Mouse (Mus musculus) spleen, embryonic (tissue): ENCODE measurements around the gene Npcd.

ENCODE experiments used
- CTCF ChIA-PET: fragments of 350-600 bp; sonication (Branson Sonifier 250); formaldehyde crosslinking; loops from one replicate; lab custom pipeline; 2022; lab: Charles Lee

Npcd gene

GRCm38 (mm10) chr15:79770629-79771240 lies 63.3 kb downstream of the Npcd start:
- CTCF ChIA-PET = no interaction called here

GRCm38 (mm10) chr15:79768302-79768701 lies 65.7 kb downstream of the Npcd start:
- CTCF ChIA-PET = interaction anchor here (0.6 kb wide), 1 partner anchor 125 kb away, joined by 3 read pairs; no protein-coding TSS in a partner anchor

GRCm38 (mm10) chr15:79767327-79767961 lies 66.6 kb downstream of the Npcd start:
- CTCF ChIA-PET = no interaction called here

DNA sequence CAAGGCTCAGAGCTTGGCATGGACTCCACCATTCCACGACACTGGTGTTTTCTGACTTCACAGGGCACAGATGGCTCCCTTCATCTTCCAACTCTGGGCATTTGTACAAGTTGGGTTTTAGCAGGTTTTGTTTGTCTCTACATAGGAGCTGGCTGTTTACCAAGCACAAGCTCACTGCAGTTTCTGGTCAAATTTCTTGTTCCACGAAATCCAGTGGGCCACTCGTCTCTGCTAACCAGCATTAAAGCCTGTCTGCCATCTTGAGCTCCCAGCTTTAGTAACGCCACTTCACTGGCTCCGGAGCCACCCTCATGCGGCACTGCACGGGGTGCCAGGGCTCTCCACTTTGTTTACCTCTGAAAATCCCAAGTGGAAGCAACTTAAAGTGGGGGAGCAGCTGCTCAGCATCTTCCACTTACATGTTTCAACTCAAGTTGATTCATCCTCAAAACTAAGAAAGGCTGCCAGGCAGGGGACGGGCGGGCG lies 67.4 kb downstream of the Npcd start:
- CTCF ChIA-PET = interaction anchor here (0.6 kb wide), 1 partner anchor 762 kb away, joined by 6 read pairs; no protein-coding TSS in a partner anchor

- CTCF ChIA-PET = interaction anchor here (0.6 kb wide), 1 partner anchor 761 kb away, joined by 6 read pairs; no protein-coding TSS in a partner anchor
Observed at GRCm38 (mm10) chr15:79766168-79766567, 67.9 kb downstream of the Npcd start.

DNA sequence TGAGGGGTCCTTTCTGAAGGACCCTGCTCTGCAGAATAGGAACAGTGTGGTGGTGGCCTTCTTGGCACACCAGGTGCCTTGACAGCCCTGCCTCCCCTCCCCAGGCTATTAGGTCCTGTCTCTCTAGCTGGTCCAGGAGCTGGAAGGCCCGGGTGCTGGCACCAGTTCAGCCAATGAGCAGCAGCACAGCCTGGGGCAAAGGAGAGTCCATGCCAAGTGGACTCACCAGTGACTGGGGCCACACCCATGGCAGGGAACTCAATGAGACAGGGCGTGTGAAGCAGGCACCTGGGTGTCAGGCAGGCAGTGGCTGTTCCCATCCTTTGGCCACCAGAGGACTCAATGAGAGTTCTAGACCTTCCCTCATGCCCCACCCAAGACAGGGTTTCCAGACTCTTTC lies 68.7 kb downstream of the Npcd start:
- CTCF ChIA-PET = no interaction called here

GRCm38 (mm10) chr15:79764539-79765267 lies 69.3 kb downstream of the Npcd start:
- CTCF ChIA-PET = no interaction called here

- CTCF ChIA-PET = no interaction called here
Observed at GRCm38 (mm10) chr15:79763601-79764246, 70.3 kb downstream of the Npcd start.

DNA sequence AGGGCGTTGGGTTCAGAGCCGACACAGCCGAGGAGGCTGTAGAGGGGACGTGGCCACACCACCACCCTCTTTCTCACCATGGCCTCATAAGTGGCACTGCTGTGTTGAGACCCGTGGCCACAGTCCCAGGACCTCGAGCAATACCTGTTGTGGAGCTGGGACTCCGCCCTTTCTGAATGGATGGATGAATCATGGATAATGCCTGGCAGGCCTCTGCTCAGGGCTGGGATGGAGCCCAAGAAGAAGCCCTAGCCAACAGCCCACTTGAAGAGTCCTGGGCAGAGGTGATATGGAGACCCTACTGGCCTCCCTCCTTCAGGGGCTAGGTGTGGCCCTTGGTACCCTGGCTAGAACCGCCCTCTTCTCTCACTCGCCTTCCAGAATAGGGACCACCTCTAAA lies 71.0 kb downstream of the Npcd start:
- CTCF ChIA-PET = interaction anchor here (0.5 kb wide), 1 partner anchor 15 kb away, joined by 5 read pairs; no protein-coding TSS in a partner anchor

DNA sequence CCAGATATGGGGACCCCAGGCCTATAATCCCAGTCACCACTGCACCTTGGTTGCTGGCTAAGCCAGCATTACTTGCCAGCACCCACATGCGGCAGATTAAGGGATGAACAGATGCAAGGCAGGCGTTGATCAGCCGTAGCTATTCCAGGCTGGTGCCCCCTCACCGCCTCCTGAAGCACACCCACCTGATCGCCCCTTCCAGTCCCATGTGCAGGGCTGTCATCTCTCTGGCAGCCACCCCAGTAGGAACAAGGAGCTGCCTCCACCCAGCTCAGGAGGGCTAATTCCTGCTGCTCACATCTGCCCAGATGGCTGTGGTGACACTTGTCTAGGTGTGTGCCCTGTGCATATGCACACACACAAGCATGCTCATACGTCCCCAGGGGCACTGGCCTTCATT lies 73.1 kb downstream of the Npcd start:
- CTCF ChIA-PET = no interaction called here

- CTCF ChIA-PET = interaction anchor here (0.9 kb wide), 1 partner anchor 305 kb away, joined by 6 read pairs; no protein-coding TSS in a partner anchor
Observed at GRCm38 (mm10) chr15:79757118-79757517, 76.9 kb downstream of the Npcd start.

DNA sequence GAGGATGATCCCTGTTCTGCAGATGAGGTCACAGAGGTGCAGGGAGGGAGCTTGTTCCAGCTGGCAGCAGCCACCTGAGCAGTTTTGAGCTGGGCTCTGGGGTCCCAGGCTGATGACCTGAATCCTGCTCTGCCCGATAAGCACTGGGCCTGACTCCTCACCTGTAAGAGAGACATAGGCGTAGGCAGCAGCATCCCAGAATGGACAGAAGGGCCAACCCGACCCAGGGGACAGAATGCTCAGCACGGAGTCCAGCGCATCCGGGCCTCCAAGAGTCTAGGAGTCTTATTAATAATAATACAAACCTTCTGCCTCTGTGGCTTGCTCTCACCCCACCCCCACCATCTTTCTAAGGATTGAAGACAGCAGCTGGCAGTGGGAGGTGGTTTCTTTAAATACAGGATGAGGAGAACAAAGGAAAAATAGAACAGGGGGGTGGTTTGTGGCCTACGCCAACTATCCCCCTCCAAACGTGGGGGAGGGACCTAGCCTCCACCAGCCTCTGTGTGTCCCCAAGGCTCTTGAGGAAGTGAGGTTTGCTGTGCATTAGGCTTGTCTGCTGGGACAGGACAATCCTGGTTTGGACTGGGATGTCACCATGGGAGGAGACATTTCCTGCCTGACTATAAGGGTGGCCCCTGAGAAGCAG lies 77.9 kb downstream of the Npcd start:
- CTCF ChIA-PET = no interaction called here

DNA sequence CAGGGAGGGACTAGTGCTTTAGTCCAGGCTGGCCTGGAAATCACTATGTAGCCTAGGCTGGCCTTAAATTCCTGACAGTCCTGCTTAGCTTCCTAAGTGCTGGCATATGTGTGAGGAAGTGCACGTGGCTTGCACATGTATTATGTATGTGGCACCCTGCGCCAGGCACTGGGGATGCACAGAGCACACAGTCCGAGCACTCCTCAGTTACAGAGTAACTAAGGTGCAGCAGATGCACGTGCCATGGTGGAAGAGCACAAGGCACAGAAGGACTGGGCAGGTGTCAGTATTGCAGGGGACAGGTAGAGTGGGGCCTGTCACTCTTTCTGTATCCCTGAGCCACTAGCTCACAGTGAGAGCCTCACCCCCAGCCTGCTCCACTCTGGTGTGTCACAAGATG lies 78.9 kb downstream of the Npcd start:
- CTCF ChIA-PET = no interaction called here

DNA sequence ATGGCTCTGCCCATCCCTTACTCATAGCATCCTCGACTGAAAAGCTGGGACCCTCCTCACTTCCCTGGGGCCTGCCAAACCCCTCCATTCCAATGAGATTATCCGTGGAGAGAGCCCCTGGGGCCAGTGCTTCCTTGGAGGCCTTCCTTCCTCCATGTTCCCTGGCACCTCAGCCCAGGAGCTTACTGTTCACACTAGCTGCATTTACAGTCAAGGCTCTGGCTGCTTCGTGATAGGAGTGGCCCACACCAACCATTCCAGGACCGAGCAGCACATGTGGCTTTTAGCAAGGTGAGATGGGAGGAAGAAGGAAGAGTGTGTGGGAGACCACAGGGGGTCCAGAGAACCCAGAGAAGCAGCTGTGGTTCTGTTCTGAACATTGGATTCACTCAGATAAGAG lies 80.2 kb downstream of the Npcd start:
- CTCF ChIA-PET = interaction anchor here (0.6 kb wide), 1 partner anchor 54 kb away, joined by 3 read pairs; no protein-coding TSS in a partner anchor

- CTCF ChIA-PET = interaction anchor here (0.6 kb wide), 1 partner anchor 55 kb away, joined by 3 read pairs; no protein-coding TSS in a partner anchor
Observed at GRCm38 (mm10) chr15:79753420-79753752, 80.7 kb downstream of the Npcd start.

DNA sequence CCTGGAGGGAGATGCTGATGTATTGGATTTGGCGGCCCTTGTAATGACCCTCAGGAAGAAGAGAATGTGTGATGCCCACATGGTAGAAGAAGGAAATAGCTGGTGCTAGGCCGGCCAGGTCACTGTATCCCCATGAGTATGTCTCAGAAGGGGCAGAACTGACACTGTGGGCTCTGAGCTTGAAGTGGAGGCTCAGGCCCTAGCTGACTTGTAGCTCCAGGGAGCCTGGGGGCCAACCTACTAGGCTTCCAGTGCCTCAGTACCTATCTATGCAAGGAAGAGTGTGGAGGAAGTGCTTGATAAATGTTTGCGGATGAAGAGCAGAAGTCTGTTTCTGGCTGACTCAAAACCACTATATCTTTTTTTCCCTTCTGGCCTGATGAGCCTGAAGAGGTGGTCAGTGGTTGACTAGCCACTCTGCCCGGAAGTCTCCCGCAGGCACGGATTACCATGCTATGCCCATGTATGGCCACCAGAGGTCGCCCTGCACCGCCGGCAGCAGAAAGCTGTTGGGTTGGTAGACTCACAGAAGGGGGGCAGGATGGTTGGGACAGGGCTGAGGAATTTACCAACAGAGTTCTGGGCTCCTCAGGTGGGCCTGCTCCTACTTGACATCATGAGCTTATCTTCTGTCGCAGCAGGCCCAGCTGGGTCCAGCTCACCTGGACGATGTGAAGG lies 81.2 kb downstream of the Npcd start:
- CTCF ChIA-PET = interaction anchor here (0.9 to 1.3 kb wide), 3 partner anchors 20 to 79 kb away, joined by 3 to 5 read pairs (median 4); no protein-coding TSS in a partner anchor

DNA sequence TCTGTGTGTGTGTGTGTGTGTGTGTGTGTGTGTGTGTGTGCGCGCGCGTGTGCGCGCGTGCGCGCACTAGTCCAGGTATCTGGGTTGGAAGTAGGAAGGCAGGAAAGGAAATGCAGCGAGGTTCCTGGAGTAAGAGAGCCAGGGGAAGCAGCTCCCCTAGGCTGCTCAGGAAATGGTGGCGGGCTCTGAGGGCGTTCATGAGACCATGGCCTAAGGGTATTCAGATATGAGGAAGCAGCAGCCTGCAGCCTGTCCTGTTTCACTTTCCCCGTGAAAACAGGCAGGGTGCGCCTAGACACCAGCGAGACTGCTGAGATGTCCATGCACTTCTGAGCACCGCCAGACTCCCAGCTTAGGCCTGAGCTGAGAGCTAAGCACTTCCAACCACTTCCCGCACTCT lies 82.3 kb downstream of the Npcd start:
- CTCF ChIA-PET = interaction anchor here (0.9 to 1.3 kb wide), 2 partner anchors 21 to 80 kb away, joined by 3 to 5 read pairs; no protein-coding TSS in a partner anchor

DNA sequence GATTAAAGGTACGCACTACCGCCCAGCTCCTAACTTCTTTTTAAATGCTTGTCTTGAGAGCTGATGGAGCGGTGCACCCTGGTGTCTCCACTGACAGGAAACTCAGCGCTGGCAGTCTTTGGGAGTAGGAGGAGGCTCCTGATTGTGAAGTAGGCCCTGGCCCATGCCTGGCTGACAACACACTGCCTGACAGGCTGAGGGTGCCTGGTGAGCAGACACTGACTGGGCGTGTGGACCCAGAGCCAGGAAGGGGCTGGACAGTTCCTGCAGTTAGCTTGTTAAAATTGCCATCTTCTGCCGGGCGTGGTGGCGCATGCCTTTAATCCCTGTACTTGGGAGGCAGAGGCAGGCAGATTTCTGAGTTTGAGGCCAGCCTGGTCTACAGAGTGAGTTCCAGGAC lies 83.8 kb downstream of the Npcd start:
- CTCF ChIA-PET = interaction anchor here (0.6 to 1.2 kb wide), 2 partner anchors 10 to 26 kb away, joined by 3 to 8 read pairs; no protein-coding TSS in a partner anchor

- CTCF ChIA-PET = interaction anchor here (0.5 to 1.2 kb wide), 2 partner anchors 25 to 196 kb away, joined by 3 to 5 read pairs; no protein-coding TSS in a partner anchor
Observed at GRCm38 (mm10) chr15:79749162-79749561, 84.9 kb downstream of the Npcd start.

DNA sequence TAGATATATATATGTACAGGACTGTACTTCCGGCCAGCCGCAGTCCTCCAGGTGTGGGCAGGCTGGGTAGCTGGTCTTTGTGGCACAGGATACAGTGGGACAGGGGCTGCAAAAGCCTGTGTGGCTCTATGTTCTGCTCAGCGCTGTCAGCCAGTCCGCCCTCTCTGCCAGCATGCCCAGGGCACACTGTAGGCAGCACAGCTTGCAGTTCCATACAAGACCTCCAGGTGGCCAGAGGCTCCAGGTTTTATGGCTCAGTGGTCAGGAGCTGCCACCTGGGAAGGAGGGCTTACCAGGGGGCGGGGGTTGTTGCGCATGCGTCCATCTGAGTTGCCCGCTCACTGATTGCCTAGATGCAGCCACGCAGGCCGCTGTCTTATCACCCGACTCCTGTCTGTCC lies 86.0 kb downstream of the Npcd start:
- CTCF ChIA-PET = interaction anchor here (0.6 kb wide), 1 partner anchor 15 kb away, joined by 5 read pairs; no protein-coding TSS in a partner anchor
